Mouse (Mus musculus): Measurements from ENCODE around the gene Frs2.

Frs2 gene

DNA sequence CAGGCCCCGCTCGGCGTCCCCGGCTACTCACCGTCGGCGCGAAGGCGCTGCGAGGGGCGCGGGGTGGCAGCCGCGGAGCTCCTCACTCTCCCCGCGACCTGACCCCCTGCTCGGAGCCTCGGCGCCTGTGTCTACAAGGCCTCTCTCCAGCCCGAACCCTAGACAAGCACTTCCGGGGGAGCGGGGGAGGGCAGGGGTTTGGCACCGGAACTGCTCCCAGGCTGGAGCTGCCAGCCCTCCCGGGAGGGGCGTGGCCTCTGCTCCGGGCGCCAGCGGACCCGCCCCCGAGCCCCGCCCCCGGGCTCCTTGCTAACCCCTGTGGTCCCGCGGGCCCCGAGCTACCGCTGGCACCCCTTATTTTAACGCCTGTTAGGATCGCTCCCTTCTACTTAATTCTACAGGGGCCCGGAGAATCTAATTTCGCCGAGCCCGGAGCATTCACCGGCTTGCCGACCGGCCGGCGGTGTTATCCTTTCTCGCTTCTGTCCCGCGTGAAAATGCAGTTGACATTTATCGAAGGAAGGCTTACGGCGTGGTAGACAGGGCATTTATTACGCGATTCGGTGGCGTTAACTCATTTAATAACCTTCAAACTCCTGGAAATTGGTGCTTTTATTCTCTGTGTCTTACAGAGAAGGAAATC, at the start of gene Frs2:
Frs2 (minus strand) TSS at position 174 of the 643 bp plus-strand sequence.
- peak; percentile 87 to 91 for DNase-seq (ENCODE audit: low read depth in 2 of 2, low spot score in 2 of 2)

DNA sequence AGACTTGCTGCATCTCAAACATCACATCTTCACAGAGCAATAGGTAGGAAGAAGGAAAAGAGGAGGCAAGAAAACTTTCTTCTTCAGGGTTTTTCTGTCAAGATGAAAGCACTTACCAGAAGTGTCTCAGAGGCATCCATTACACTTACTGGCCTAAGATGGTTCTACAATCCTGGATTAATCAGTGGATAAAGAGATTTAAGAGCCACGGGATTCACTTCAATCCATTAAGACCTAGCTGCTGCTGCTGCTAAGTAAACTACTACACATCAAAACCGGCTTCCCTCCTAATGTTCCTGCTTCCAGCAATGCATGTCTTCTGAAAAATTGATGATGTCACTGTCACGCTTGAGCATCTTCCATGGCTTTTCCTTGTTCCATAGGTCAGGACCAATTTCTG, 48.4 kb upstream of the Frs2 start:
- no peak for DNase-seq (ENCODE audit: low read depth in 2 of 2, low spot score in 2 of 2)

GRCm38 (mm10) chr10:117195748-117196147, 47.4 kb upstream of the Frs2 start:
- no peak for DNase-seq (ENCODE audit: low read depth in 2 of 2, low spot score in 2 of 2)

DNA sequence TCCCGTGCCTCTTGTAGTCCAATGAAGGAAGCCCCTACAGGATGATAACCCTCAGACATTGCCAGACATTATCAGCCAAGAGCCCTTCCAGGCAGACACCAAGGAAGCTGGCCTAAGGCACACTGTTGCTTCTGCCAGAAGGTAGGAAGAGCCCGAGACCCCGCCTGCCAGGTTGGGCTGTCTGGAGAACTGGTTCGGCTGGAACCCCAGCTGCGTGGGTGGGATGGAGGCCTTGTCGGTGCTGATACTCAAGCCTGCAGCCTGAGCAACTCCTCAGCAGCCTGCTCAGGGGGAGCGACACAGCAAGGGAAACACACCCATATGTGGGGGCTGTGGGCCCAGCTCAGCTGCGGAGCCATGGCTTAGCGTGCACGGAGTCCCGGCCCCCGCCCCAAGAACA, 46.7 kb upstream of the Frs2 start:
- DNase-seq (ENCODE audit: low read depth in 2 of 2, low spot score in 2 of 2) = no peak

DNA sequence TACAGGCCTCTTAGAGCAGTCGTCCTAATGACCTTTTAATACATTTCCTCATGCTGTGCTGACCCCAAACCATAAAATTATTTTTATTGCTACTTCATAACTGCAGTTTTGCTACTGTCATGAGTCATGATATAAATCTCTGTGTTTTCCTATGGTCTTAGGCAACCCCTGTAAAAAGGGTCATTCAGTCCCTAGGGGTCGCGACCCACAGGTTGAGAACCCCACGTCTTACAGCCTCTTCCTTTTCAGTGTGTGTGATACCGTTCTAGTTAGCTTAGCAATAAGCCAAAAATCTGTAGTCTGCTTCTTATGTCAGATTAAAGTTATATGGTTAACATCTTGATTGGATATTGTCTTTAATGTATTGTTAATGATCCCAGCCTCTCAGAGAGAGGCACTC, 45.0 kb upstream of the Frs2 start:
- DNase-seq (ENCODE audit: low read depth in 2 of 2, low spot score in 2 of 2) = no peak

DNA sequence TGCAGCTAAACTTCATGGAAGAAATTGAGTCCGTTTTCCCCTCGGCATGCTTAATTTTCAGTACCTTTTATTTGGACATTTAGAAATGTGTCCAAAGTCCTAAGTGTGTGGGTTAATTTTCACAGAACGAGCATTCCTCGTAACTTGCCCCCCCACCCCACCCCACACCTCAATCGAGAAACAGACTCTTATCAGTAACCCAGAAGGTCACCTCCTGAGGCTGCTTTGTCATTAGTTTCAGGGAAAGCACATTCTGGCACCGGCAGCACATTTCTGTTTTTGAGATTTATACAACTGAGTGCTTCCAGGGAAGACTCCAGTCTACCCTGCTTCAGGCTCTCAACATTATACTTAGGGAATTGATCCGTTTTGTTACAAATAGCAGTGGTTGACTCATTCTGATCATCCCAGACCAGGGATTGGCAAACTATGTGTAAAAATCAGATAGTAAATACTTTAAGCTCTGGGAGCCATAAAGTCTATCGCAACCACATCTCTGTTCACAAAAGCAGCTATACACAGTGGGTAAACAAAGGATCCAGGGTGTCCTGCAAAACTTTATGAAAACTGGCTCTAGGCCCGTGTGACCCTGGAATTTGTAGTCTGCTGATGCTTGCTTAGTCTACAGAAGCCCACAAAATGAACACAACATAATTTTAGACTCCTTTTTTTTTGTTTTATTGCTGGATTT, 37.2 kb upstream of the Frs2 start:
- no peak for DNase-seq (ENCODE audit: low read depth in 2 of 2, low spot score in 2 of 2)

- DNase-seq (ENCODE audit: low read depth in 2 of 2, low spot score in 2 of 2) = no peak
Measured at GRCm38 (mm10) chr10:117181098-117181497, 32.8 kb upstream of the Frs2 start.

- DNase-seq (ENCODE audit: low read depth in 2 of 2, low spot score in 2 of 2) = no peak
Measured at GRCm38 (mm10) chr10:117174645-117175044, 26.3 kb upstream of the Frs2 start.

- DNase-seq (ENCODE audit: low read depth in 2 of 2, low spot score in 2 of 2) = no peak
Measured at GRCm38 (mm10) chr10:117173566-117174438, 25.5 kb upstream of the Frs2 start.

DNA sequence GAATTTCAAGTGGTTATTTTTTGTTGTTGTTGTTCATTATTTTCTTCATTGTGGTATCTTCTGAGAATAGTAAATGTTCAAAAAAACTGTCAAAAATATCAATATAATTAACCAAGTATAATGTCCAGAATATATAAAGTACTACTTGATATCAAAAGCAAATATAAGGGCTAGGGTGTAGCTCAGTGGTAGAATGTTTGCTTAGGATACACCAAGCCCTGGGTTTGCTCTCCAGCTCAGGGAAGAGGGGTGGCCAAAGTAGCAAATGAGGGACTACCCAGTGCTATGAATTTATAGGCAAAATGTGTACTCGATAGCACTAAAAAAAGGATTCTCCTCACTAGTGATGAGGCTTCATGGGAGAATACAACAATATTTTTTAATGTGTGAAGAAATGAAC, 24.8 kb upstream of the Frs2 start:
- DNase-seq (ENCODE audit: low read depth in 2 of 2, low spot score in 2 of 2) = no peak

DNA sequence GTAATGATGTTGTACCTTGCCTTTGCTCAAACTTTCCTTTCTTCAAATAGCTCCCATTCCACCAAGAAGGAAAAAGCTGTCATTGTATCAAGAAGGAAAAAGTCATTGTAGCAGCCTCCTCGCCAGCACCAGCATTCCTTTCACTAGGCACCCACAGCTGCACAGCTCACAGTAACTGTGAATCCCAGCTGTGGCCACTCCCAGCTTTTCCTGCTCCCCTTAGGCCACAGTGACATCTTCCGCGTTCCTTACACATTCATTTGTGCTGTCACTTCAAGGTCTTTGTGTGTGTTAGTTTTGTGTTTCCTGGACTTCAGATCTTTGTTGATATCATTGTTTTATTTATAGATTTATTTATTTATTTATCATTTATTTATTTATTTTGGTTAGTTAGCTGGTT, 23.7 kb upstream of the Frs2 start:
- DNase-seq (ENCODE audit: low read depth in 2 of 2, low spot score in 2 of 2) = no peak

- no peak for DNase-seq (ENCODE audit: low read depth in 2 of 2, low spot score in 2 of 2)
Measured at GRCm38 (mm10) chr10:117166785-117167425, 18.6 kb upstream of the Frs2 start.

DNA sequence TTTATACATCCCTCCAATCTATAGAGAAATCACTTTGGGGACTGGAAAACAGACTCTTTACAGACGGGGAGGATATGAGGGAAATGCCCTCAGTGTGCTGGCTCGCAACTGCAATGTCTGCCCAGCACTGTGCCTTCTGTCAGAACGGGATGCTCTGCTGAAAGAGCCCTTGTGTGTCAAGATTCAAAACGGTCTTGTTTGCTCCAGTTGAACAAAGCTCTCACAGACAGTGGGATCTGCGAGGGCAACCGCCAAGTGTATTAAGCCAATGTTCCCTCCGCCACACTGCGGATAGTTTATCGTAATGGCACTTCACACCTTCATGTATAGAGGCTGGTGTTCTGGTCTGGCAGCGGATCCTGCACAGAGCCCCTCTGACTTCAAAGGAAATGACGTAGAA, 14.3 kb upstream of the Frs2 start:
- no peak for DNase-seq (ENCODE audit: low read depth in 2 of 2, low spot score in 2 of 2)

- no peak for DNase-seq (ENCODE audit: low read depth in 2 of 2, low spot score in 2 of 2)
Measured at GRCm38 (mm10) chr10:117160099-117160498, 11.8 kb upstream of the Frs2 start.

- no peak for DNase-seq (ENCODE audit: low read depth in 2 of 2, low spot score in 2 of 2)
Measured at GRCm38 (mm10) chr10:117152247-117152646, 3.9 kb upstream of the Frs2 start.

DNA sequence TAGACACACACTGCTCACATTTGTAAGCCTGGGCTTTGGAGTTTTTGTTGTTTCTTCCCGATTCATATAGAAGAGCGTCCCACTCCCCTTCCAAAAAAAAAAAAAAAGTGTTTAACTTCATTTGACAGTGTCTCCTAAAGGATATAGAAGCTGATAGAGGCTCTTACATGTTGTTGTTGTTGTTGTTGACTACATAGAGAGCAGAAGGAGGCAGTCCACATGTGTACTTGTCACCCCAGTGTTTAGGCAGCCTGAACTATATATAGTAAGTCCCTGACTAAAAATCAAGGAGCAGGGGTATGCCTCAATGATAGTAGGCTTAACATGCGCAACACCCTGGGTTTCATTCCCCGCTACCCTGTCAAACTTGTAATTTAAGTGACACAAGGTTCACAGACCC, 3.3 kb upstream of the Frs2 start:
- DNase-seq (ENCODE audit: low read depth in 2 of 2, low spot score in 2 of 2) = no peak

GRCm38 (mm10) chr10:117151241-117151640, 2.9 kb upstream of the Frs2 start:
- DNase-seq (ENCODE audit: low read depth in 2 of 2, low spot score in 2 of 2) = no peak

DNA sequence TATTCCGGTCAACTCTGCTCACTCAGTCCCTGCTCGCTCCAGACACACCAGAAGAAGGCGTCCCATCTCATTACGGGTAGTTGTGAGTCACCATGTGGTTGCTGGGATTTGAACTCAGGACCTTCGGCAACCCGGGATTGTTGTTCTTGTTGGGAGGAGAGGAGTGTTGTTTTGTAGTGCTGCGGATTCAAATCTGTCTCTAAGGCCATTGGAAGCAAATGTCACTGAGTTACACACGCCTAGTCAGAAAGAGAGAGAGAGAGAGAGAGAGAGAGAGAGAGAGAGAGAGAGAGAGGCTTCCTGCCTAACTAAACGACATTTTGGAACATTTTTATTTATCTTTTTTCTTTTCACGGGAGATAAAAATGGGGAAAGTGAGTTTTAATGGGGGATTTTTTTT, 2.4 kb upstream of the Frs2 start:
- no peak for DNase-seq (ENCODE audit: low read depth in 2 of 2, low spot score in 2 of 2)

- peak; percentile 28 to 37 for DNase-seq (ENCODE audit: low read depth in 2 of 2, low spot score in 2 of 2)
Measured at GRCm38 (mm10) chr10:117149942-117150617, 1.7 kb upstream of the Frs2 start.

DNA sequence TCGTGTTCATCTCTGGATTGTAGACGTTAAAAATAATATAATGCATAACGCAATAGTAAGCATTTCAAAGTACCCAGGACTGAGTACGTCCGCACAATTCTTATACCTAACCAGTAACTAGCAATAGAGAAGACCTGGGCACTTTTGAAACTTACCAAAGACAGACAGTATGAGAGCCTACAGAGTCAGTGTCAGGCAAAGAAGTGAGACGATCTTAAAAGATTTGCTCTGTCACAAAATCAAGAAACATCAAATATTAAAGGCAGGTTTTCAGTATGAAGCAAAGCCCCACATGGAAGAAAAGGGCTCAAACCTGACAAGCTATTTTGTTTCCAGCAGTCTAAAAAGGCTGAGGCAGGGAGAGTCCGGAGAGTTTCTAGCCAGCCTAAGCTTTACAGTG, 907 bp upstream of the Frs2 start:
- no peak for DNase-seq (ENCODE audit: low read depth in 2 of 2, low spot score in 2 of 2)

Measured in CD8-positive naive resting alpha-beta T cell, adult 2 months (primary cell).